10 mouse cellular contexts compared by ENCODE assay signal in the genomic region with DNA sequence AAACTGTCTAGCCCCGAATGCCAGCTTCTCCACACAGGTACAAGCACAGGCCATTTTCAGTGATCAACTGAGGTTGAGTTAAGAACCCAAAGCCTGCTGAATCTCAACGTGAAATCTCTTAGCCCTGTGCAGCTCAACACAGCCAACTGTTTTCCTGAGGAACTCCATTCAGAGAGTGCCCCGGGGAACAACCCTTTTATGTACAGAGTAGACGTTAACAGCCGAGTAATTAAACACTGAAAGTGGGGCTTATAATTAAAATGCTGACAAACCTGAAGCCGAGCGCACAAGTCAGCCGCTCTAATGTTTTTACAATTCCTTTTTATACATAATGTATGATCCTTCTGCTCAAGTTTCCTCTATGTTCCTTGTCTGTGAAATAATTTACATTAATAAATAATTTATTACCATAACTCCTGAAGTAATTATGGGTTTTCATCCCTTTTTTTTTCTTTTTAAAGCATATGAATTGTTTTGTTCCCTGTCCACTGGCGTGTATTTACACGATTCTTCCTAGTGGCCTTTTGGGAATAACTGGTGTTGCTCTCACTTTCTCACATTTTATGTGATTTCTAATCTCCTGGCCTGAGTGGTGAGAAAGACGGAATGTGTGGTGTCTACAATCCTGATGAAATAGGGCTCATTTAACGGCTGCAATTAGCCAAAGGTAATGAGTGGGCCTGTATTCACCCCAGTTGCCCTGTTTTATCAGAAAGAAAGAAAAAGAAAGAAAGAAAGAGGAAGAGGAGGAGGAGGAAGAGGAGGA. TPM values are rescaled to one million over a fixed set of nuclear protein-coding genes. Genes with fewer than 3 reads are reported as not detected.
DNase-seq lines count a peak whose midpoint lies in the region; ATAC-seq and TF ChIP-seq lines count a peak whose summit lies in the region.
"Had no signal": no experiment of that assay in that cellular context is flagged by ENCODE, and none has a peak within 500 bp of the region (broad histone marks: within the 10 kb centered on the region; RNA-seq: fewer than 3 reads in every experiment).

No protein-coding gene starts in this region.

- ATAC-seq in embryonic facial prominence, embryonic 14.5 days (ENCODE audit: low read depth) = no peak
- ATAC-seq in hindbrain, embryonic 15.5 days (ENCODE audit: low FRiP score, low read depth) = peak; percentile 28; the same call in 1 of the 2 replicates
- ATAC-seq in midbrain, embryonic 16.5 days = peak; percentile 74; the same call in 1 of the 2 replicates

- H3K27me3 ChIP-seq in kidney, adult 2 months (replicated peaks; ENCODE audit: control insufficient read depth, insufficient read depth, low read length) = no peaks in the 10 kb centered on the region
- no peaks in the 10 kb centered on the region for H3K27me3 ChIP-seq in embryonic facial prominence, embryonic 14.5 days (replicated peaks; ENCODE audit: control insufficient read depth, insufficient read depth, low read length)
- no peaks in the 10 kb centered on the region for H3K27me3 ChIP-seq in hindbrain, embryonic 15.5 days
- H3K27me3 ChIP-seq in midbrain, embryonic 16.5 days (ENCODE audit: control insufficient read depth, insufficient read depth, low read depth, low read length) = no peaks in the 10 kb centered on the region

- 60% methylated on average over 12 of the region's 12 CpGs for WGBS in kidney, adult 2 months
- 44% methylated on average over 12 of the region's 12 CpGs for WGBS in embryonic facial prominence, embryonic 14.5 days
- 23% methylated on average over 12 of the region's 12 CpGs for WGBS in hindbrain, embryonic 15.5 days
- WGBS in midbrain, embryonic 16.5 days = 25% methylated on average over 12 of the region's 12 CpGs

- no peak for TF ChIP-seq POLR2A in kidney, adult 2 months (IDR thresholded peaks at IDR 0.05; ENCODE audit: low read depth, low read length)

- H3K27ac ChIP-seq in kidney, adult 2 months (ENCODE audit: insufficient read depth, low read depth, low read length) = peak overlapping the region; percentile 32; the same call in 1 of the 2 replicates
- no peak overlapping the region; the same call in 1 of the 2 replicates for H3K27ac ChIP-seq in embryonic facial prominence, embryonic 14.5 days (replicated peaks; ENCODE audit: low read depth, low read length)
- H3K27ac ChIP-seq in hindbrain, embryonic 15.5 days (replicated peaks) = peak overlapping the region; percentile 49
- H3K27ac ChIP-seq in midbrain, embryonic 16.5 days (ENCODE audit: low read length) = peak overlapping the region; percentile 68

- H3K9ac ChIP-seq in embryonic facial prominence, embryonic 14.5 days (ENCODE audit: low read depth, low read length) = no peak overlapping the region
- H3K9ac ChIP-seq in hindbrain, embryonic 15.5 days = no peak overlapping the region
- no peak overlapping the region for H3K9ac ChIP-seq in midbrain, embryonic 16.5 days (ENCODE audit: low read depth, low read length)

- no peak overlapping the region for H3K4me2 ChIP-seq in embryonic facial prominence, embryonic 14.5 days (ENCODE audit: low read depth, low read length)
- no peak overlapping the region for H3K4me2 ChIP-seq in hindbrain, embryonic 15.5 days
- 0 out of 2 replicates have a peak overlapping the region, but pooled peaks have one; percentile 13 for H3K4me2 ChIP-seq in midbrain, embryonic 16.5 days (ENCODE audit: low read length)

- no peaks in the 10 kb centered on the region for H3K9me3 ChIP-seq in embryonic facial prominence, embryonic 14.5 days (ENCODE audit: control insufficient read depth, low read length)
- H3K9me3 ChIP-seq in hindbrain, embryonic 15.5 days = no peaks in the 10 kb centered on the region
- no peaks in the 10 kb centered on the region for H3K9me3 ChIP-seq in midbrain, embryonic 16.5 days (replicated peaks; ENCODE audit: control insufficient read depth, low read length, poor library complexity, severe bottlenecking)

- no peak overlapping the region for H3K4me3 ChIP-seq in kidney, adult 2 months (ENCODE audit: insufficient read depth, low read depth, low read length)
- no peak overlapping the region for H3K4me3 ChIP-seq in embryonic facial prominence, embryonic 14.5 days (ENCODE audit: low read depth, low read length)
- H3K4me3 ChIP-seq in hindbrain, embryonic 15.5 days = no peak overlapping the region
- no peak overlapping the region for H3K4me3 ChIP-seq in midbrain, embryonic 16.5 days (ENCODE audit: low read depth, low read length)

- peak; percentile 58 for DNase-seq in kidney, adult 2 months
- no peak for DNase-seq in kidney, postnatal 25 days
- peak; percentile 54 for DNase-seq in embryonic facial prominence, embryonic 14.5 days (ENCODE audit: low spot score)
- no peak for DNase-seq in adrenal gland, adult 18-20 months (ENCODE audit: low spot score in 2 of 2)
- DNase-seq in thymus, postnatal 25 days = no peak
- DNase-seq in urinary bladder, adult 18-20 months (ENCODE audit: low spot score in 2 of 2) = no peak
- DNase-seq: right cerebral cortex, postnatal 14 days; thymus, adult 2 months had no signal

- H3K4me1 ChIP-seq in kidney, adult 2 months (ENCODE audit: control insufficient read depth, insufficient read depth, low read length) = peaks cover 33% of the 10 kb centered on the region
- H3K4me1 ChIP-seq in embryonic facial prominence, embryonic 14.5 days (ENCODE audit: control insufficient read depth, insufficient read depth, low read length) = peaks cover 23% of the 10 kb centered on the region
- H3K4me1 ChIP-seq in hindbrain, embryonic 15.5 days (replicated peaks) = peaks cover 29% of the 10 kb centered on the region
- peaks cover 24% of the 10 kb centered on the region for H3K4me1 ChIP-seq in midbrain, embryonic 16.5 days (ENCODE audit: control insufficient read depth, insufficient read depth, low read length)

- TF ChIP-seq CTCF in kidney, adult 2 months (conservative IDR thresholded peaks at IDR 0.05; ENCODE audit: insufficient read depth, insufficient read length, low read depth, low read length) = no peak

- H3K36me3 ChIP-seq in kidney, adult 2 months (ENCODE audit: control insufficient read depth, insufficient read depth, low read length) = no peaks in the 10 kb centered on the region
- H3K36me3 ChIP-seq in embryonic facial prominence, embryonic 14.5 days (ENCODE audit: control insufficient read depth, insufficient read depth, low read length) = peaks cover 17% of the 10 kb centered on the region; the same call in 1 of the 2 replicates
- no peaks in the 10 kb centered on the region for H3K36me3 ChIP-seq in hindbrain, embryonic 15.5 days
- no peaks in the 10 kb centered on the region for H3K36me3 ChIP-seq in midbrain, embryonic 16.5 days (ENCODE audit: control insufficient read depth, insufficient read depth, low read length)

RNA-seq across cellular contexts. Expression of a gene that starts 46.3 kb away (rescaled TPM):
- 29.3 and 31.1 TPM in 2 replicates for polyA plus RNA-seq in kidney, adult 2 months (2012; rRNA removed)
- 16.5 and 21.0 TPM in 2 replicates for polyA plus RNA-seq in embryonic facial prominence, embryonic 14.5 days (2014; fragmentation: Nextera tagmentation; extraction: Ambion mirVana)
- 16.1 and 17.9 TPM in 2 replicates for polyA plus RNA-seq in hindbrain, embryonic 15.5 days (2015; fragmentation: Nextera tagmentation; extraction: Ambion mirVana)
- polyA plus RNA-seq in midbrain, embryonic 16.5 days (2015; fragmentation: Nextera tagmentation; extraction: Ambion mirVana) = 13.2 and 13.6 TPM in 2 replicates
- 10 to 100 TPM; 41.2 to 71.7 TPM for total RNA-seq in adrenal gland, adult 18-20 months (2021)

Comparison
In these comparisons a context has a peak if more than half of its experiments do, and no peak if none do; other contexts are left out.
1. DNase-seq: peak in kidney, adult 2 months (single experiment) and embryonic facial prominence, embryonic 14.5 days (single experiment); none in kidney, postnatal 25 days (0 of 2), adrenal gland, adult 18-20 months (0 of 2), thymus, postnatal 25 days (single experiment) and urinary bladder, adult 18-20 months (0 of 2).